Mouse (Mus musculus) cerebellum, postnatal 36 days (tissue): ENCODE results near the gene Tmem132b.

ENCODE experiments used
- DNase-seq, 2 experiments: peaks; one replicate each; pipeline ENCODE4 v3.0.0; 2021 to 2022; ENCODE audit warnings: mixed read lengths in 2 of 2

The Tmem132b gene

GRCm38 (mm10) chr5:125583298-125583697 is 51.7 kb downstream of the Tmem132b start:
- DNase-seq, result no peak

GRCm38 (mm10) chr5:125583836-125584235 is 52.3 kb downstream of the Tmem132b start:
- DNase-seq, result peak; percentile 5 to 16

- no peak for DNase-seq
Observed at GRCm38 (mm10) chr5:125585211-125585610, 53.6 kb downstream of the Tmem132b start.

DNA sequence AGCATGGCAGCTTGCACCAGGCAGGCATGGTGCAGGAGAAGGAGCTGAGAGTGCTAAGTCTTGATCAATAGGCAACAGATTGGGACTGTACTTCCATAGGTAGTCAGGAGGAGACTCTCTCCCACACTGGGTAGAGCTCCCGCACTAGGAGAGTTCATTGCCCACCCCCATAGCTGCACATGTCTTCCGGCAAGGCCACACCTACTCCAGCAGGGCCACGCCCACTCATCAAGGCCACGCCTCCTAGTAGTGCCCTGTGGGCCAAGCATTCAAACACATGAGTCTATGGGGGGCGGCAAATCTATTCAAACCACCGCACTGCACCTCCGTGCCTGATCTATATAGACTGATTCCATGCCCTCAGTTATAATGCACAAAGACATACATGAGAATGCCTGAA is 56.6 kb downstream of the Tmem132b start:
- DNase-seq, result no peak

- peak; percentile 31 to 33 for DNase-seq
Observed at GRCm38 (mm10) chr5:125588876-125589667, 57.5 kb downstream of the Tmem132b start.

- no peak for DNase-seq
Observed at GRCm38 (mm10) chr5:125598056-125598455, 66.5 kb downstream of the Tmem132b start.

- DNase-seq, result no peak
Observed at GRCm38 (mm10) chr5:125607146-125607545, 75.6 kb downstream of the Tmem132b start.

DNA sequence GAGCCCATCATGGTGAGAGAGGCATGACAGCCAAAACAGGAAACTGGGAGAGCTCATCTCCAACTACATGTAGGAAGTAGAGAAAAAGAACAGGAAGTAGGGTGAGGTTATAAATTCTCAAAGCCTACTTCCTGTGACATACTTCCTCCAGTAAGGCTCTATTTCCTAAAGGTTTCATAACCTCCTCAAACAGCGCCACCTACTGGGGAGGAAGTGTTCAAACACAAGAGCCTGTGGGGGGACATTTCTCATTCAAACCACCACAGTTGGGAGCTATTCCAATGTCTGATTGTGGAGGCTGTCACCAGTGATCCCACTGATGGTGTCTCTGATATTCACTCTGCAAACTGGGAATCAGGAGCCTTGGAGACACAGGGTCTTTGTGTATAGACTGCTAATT is 78.4 kb downstream of the Tmem132b start:
- DNase-seq, result no peak

DNA sequence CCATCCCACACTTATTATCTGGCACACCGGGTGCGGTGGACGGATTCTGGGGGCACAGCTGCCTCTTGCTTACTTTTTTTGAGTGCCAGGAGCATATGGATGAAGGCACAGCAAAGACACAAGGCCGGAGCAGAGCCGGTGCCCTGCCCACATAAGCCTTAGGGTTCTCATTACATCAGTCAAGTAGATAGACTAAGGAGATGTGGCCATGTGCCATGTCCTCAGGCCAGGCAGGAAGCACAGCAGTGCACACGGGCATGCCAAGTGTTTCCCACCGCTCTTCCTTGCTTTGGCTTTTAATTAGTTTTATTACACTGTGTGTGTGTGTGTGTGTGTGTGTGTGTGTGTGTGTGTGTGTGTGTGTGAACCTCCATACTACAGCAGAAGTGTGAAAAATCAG is 80.9 kb downstream of the Tmem132b start:
- no peak for DNase-seq

GRCm38 (mm10) chr5:125613136-125613535 is 81.6 kb downstream of the Tmem132b start:
- no peak for DNase-seq

DNA sequence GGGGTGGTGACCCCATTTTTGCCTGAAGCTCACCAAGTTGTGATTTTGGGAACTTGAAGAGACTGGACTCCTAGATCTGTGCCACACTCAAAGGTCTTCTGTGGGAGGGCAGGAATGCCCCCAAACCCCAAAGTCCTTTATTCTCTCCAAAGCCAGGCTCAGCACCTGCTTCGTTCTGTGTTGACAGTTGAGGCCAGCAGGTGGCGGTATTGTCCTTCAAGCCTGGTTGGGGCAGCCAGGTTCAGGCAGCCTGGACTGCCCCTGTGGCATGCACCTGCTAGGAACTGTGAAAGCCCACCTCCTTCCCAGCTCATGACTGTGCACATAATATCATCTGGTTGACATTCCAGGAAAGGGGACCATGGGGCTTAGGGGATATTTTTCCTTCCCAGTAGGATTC is 82.8 kb downstream of the Tmem132b start:
- DNase-seq, result peak in 1 of 2 experiments; percentile 13

- no peak for DNase-seq
Observed at GRCm38 (mm10) chr5:125617050-125617449, 85.5 kb downstream of the Tmem132b start.

- DNase-seq, result no peak
Observed at GRCm38 (mm10) chr5:125627816-125628348, 96.3 kb downstream of the Tmem132b start.

GRCm38 (mm10) chr5:125634666-125635065 is 103.1 kb downstream of the Tmem132b start:
- no peak for DNase-seq

DNA sequence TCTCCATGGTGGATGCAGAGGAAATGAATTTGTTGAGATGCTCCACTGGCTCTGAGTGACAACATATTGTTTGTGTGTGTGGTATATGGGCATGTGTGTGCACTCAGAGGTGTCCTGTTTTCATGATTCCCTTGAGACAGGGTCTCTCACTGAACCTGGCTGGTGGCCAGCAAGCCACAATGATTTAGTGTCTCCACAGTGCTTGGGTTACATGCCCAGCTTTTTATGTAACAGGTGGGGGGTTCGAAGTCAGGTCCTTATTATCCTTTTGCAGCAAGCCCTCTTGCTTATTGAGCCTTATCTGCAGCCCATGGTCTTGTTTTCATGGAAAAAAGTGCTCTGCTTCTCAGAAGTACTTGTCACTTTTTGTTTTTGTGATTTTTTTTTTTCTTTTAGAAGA is 109.4 kb downstream of the Tmem132b start:
- DNase-seq, result no peak

DNA sequence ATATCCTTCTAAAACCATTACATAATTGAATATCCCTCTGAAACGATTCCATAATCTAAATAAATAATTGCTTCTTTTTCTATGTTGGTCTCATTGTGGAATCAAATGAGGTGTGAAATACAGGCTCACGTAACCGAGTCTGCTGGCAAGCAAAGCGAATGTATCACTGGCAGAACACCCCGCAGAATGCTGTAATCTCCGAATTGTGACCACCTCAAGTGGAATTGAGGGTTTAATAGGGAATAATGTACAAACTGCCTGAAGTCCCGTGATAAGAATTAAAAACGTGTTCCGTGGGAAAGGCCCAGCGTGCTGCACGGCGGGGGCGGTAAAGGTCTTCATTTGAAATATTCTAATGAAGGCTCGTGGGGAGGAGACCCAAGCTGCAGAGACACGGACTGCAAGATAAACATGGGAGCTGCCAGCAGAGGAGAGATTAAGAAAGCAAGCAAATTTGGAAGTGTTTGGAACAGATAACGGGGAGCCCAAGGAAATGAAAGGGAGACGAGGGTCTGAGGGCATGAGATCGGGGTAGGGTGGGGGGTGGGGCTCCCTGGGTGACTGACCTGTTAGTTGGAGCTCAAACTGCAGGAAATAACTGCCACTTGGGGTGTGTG is 110.1 kb downstream of the Tmem132b start:
- no peak for DNase-seq

GRCm38 (mm10) chr5:125648236-125648635 is 116.7 kb downstream of the Tmem132b start:
- no peak for DNase-seq

DNA sequence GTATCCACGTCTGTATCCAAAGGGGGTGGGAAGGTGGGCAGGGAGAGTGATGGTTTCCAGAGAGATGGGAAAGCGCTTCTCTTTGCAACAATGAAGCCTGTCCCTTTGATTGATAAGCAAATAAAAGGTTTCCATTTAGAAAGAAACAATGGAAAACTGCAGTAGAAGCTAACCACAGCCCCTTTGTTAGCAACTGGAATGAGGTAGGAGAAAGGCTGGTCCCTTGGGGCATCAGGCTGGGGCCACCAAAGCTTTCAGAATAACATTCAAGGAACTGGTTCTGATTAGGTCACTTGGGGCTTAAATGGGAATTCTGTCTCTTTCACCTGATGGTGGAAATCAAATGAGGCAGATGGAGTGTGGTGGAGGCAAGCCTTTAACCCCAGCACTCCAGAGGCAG is 118.4 kb downstream of the Tmem132b start:
- DNase-seq, result no peak

- no peak for DNase-seq
Observed at GRCm38 (mm10) chr5:125658101-125658500, 126.5 kb downstream of the Tmem132b start.

GRCm38 (mm10) chr5:125658959-125659749 is 127.6 kb downstream of the Tmem132b start:
- no peak for DNase-seq

DNA sequence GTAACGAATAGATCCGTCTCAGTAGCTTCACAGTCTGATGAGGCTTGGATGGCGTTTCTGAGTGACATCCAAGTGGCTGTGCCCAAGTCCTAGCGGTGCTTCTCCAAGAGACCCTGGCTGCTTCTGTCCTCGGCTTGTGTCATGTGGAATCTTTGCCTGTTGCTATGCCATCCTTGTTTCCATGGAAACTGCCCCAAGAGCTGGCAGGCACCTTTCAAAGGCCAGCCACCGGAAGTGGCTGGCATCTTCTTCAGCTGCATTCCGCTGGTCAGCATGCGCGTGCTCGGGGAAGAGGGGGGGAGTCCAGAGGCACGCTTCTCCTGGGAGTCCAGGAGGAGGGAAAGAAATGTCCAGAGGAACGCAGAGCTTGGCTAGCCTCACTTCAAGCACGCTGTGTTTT is 144.0 kb downstream of the Tmem132b start:
- DNase-seq, result peak; percentile 14 to 17

DNA sequence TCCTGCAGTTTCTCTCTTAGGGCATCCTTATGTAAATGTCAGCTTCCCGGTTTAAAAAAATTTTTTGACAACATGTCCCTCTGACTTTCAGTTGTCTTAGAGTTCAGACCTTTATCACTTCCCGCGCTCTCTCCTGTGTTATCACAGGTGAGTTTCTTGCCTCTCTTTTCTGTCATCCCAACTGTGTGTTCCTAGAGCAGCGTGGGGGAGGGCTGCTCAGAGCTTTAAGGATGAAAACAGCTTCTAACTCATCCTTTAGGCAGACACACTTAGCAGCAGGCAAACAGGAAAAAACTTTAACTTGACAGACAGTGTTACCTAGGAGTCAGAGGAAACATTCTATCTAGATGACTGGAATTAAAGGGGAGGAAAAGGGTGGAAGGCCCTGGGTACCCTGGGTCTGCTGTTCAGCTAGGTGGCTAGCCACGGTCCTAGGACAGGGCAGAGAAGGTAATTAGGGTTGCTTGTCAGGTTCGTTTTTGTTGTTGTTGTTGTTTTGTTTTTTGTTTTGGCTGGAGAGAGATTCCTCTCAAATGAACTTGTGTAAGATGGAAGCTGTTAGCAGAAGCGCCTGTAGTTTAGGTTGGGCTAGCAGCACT is 144.6 kb downstream of the Tmem132b start:
- DNase-seq, result no peak

DNA sequence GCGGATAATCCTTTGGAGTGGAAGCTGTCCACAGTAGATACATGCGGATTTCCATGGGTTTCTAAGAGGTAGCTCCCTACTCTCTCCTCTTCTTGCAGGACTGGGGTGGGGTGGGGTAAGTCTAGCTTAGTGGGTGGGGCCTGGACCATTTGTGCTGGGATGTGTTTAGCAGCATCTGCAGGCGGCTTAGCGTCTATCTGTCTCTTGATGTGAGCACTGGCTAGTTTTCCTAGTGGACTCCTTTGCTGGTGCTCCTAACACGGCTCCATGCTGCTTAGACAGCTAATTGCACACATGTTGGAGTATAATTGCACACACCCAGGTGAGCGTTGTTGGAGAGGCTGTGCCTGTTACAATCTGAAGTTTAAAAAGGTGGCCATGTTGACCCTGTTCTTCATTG is 149.3 kb downstream of the Tmem132b start:
- no peak for DNase-seq
